Mouse (Mus musculus): ENCODE data around the gene Uqcc1.
A peak's percentile ranks its signal among the peaks of the same experiment; 100 is the strongest.
"Not testable (repeated sequence)": the region's sequence is repeated elsewhere in the genome, so short reads cannot be mapped to it uniquely, and the experiment has no call there.

The Uqcc1 gene

GRCm38 (mm10) chr2:155852536-155852935 is 77.6 kb downstream of the Uqcc1 start:
- no peak for DNase-seq

GRCm38 (mm10) chr2:155850120-155850519 is 80.0 kb downstream of the Uqcc1 start:
- DNase-seq = no peak

GRCm38 (mm10) chr2:155849464-155849863 is 80.6 kb downstream of the Uqcc1 start:
- no peak for DNase-seq

GRCm38 (mm10) chr2:155848291-155848690 is 81.8 kb downstream of the Uqcc1 start:
- peak; percentile 67 to 84 for DNase-seq

- DNase-seq = no peak
Observed at GRCm38 (mm10) chr2:155846930-155847329, 83.2 kb downstream of the Uqcc1 start.

GRCm38 (mm10) chr2:155838961-155839360 is 91.1 kb downstream of the Uqcc1 start:
- no peak for DNase-seq

- DNase-seq = no peak
Observed at GRCm38 (mm10) chr2:155837961-155838360, 92.1 kb downstream of the Uqcc1 start.

GRCm38 (mm10) chr2:155834732-155835131 is 95.4 kb downstream of the Uqcc1 start, which contains the start of gene Fam83c:
Fam83c (minus strand) TSS chr2:155834854.
- no peak for DNase-seq

GRCm38 (mm10) chr2:155832087-155832486 is 98.0 kb downstream of the Uqcc1 start:
- DNase-seq = not testable (repeated sequence)

DNA sequence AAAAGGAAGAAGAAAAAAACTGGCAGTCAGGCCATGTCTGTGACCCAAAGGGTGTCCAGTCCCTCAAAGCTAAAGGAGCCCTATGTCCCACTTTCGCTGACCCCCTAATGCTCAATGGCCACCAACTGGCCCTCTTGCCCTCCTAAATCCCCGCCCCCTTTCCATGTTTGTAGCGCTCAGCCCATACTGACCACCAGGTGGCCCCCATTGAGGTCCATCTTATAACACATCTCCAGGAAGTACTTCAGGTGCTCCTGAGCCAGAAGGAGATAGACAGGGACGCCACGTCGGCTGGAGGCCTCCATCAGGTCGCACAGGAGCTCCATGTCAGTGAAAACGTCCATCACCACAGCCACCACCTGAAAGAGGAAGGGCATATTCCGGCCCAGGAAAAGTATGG is 98.8 kb downstream of the Uqcc1 start:
- peak in 1 of 2 experiments; percentile 26 for DNase-seq

DNA sequence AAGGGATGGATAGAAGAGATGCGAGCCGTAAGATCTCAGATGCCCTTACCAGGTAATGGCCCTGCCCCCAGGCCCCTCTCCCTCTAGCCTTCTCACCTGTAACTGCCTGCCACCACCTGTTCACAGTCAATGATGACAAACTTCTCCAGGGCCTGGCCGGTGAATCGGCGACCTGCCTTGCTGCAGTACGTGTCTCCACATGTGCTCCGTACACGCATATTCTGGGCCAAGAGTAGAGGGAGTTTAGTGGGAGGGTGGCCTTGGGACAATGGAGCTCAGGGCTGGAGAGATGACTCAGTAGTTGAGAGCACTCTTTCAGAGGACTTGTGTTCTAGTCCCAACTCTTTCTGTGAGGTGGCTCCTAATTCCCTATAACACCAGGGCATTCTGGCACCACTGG is 99.3 kb downstream of the Uqcc1 start:
- no peak for DNase-seq

GRCm38 (mm10) chr2:155826630-155827424 is 103.3 kb downstream of the Uqcc1 start, which contains the start of gene Eif6:
Eif6 (minus strand) TSS chr2:155826925.
- peak; percentile 91 to 92 for DNase-seq

DNA sequence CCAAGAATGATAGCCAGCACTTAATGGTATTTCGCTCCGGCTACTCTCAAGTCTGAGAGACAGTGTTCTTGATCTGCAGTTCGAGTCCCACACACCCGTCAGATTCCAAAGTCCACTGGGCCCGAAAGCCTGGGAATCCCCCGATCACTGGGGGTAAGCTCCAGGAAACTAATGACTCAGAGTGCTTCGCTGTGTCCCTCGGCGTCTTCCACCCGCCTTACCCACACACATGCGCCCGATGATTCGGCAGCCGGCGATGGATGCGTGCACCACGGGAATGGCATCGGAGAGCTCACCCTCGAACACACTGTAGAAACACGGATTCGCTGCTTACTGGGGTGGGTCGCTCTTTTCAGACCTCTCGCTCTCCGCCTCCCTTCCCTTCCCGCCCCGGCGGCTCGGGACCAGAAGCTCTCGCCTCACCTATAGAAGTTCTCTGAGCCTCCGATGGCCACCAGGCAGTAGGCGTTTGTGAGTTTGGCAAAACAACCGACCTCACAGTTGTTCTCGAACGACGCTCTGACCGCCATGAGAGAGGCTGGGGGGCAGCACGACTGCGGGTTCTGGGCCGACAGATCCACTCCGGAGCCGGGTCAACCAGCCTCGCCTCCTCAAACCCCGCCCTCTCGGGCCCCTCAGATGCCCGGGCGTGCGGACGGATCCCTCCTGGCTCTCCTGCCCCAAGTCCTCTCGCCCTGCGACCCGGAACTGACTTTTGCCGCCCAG is 104.0 kb downstream of the Uqcc1 start:
- DNase-seq = peak; percentile 17 to 25

DNA sequence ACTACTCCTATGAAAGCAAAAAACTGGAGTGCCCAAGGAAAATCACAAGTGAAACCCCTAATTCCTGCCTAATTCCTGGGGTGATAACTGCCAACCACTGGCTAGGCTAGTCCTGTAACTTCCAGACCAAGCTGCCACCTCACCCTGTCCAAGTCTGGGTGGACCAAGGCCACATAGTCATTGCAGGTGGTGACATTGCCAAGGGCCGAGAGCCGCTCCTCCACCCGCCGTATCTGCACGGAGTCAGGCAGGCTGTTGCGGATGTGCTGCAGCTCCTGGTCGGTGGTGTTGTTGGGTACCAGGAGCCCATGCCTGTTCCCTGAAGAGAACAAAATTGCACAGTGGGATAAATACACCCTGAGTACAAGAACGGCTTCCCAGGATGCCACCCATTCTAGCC is 106.4 kb downstream of the Uqcc1 start:
- no peak for DNase-seq

GRCm38 (mm10) chr2:155820779-155821178 is 109.3 kb downstream of the Uqcc1 start:
- DNase-seq = no peak

DNA sequence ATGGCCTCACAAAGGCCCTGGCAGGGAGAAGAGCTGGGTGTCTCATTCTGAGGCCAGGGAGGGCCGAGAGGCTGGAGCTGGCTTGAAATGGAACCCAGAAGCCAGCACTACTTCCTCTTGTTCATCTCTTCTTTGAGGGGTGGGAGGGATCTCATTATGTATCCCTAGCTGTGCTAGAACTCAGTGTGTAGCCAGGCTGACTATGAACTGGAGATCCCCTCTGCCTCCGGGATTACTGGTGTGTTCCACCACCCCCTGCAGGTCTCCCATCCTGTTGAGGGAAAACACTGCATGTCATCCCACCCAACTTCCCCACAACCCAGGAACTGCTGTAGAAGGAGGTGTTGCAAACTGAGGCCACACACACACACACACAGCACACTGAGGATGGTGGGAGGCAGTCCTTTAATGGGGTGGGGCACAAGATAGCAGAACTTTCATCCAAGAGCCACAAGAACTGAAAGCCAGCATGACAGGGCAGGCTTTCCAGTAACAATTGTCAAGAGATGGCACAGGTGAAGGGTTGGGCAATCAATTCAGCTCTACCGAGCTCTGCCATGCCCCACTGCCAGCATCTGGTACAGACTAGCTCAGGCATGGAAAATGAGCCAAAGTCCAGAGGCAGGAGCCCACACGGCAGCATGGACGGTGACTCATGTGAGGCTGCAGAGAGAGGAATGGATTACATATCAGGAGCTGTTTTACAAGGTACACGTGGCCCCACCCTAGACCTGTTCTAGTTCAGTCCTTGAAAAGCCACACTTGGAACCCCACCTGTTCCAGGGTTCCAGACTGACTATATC is 110.5 kb downstream of the Uqcc1 start:
- DNase-seq = no peak

DNA sequence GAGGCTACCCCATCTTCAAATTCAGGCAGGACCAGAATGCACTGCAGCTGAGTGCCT is 110.9 kb downstream of the Uqcc1 start, which contains the start of gene BC029722:
Gene BC029722, minus strand, starts transcription at position 35 of the 57 bp plus-strand sequence.
- no peak for DNase-seq

DNA sequence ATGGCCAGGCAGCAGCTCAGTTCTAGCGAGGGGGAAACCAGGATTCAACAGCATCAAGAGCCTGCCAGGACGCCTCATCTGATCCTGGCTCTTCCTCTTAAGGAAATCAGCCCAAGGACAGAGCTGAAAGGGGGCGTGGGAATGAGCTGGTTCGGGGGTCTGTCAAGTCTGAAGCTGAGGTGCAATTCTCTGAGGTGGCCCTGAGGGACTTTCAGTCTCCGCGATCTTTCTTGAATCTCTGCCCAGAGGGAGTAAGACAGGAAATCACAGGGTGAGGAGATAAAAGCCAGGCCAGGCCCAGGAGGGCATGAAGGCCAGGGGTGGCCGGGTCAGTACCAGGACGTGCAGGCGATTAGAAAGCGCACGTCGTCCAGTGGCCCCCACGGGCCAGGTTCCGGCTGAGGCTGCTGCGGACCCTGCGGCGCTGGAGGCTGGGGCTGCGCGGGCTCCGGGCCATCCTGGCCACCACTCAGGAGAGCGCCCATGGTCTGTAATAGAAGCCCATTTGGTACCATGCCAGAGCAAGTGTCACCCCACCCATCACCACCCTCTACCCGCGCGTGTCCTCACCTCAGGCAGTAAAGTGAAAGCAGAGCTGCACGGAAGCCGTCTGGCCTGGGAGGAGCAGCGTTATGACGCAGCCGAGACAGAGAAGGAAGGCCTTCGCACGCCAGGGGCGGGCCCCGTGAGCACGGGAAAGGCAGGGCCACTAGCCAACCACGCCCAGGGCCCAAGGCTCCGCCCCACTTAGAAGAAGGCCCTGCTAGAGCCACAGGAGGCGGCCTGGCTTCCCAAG is 111.3 kb downstream of the Uqcc1 start:
- peak; percentile 97 for DNase-seq

- peak in 1 of 2 experiments; percentile 28 for DNase-seq
Observed at GRCm38 (mm10) chr2:155817301-155818245, 112.5 kb downstream of the Uqcc1 start.

DNA sequence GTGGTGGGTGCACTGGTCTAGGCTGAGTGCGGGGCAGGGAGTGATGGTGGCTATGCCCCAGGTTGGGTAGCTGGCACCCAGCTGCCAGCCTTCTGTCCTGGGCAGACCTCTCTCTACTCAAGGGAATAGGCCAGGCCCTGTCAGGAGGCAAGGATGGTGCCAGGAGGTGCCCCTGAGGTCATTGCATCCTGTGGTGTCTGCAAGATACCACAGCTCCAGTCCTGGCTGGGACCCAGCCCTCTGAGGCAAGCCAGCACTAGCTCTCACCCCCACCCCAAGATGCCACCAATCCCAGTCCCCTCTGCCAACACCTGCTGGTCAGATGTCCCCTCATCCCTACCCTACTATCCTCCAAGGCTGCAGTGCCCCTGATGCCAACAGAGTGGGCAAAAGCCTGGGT is 113.9 kb downstream of the Uqcc1 start:
- DNase-seq = no peak

GRCm38 (mm10) chr2:155814829-155815228 is 115.3 kb downstream of the Uqcc1 start:
- DNase-seq = no peak

DNA sequence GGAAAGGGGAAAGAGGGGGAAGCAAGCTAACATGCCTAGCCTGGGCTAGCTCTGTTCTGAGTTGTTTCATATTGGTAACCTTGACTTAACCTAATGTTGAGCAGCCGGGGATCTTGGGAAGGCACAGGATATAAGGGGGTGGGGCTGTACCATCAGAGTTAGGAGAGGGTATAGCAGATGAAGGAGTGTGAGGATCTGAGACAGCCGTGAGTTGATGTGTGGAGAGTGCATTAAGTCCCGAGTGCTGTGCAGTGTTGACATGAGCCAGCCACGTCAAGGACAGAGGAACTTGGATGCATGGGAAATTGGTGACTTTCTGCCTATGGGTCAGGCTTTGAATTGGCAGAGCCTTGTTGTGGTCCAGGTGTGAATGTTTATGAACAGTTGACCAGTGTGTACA is 117.5 kb downstream of the Uqcc1 start:
- DNase-seq = no peak
